Mouse (Mus musculus) heart, postnatal 14 days (tissue): ENCODE results near the gene Btaf1. TPM values are rescaled to one million over a fixed set of nuclear protein-coding genes. Genes with fewer than 3 reads are reported as not detected.

ENCODE experiments used
- total RNA-seq, 2 experiments: library from RNA; stranded (reverse); gene quantifications; 2 replicates each; pipeline ENCODE4 v1.2.3; 2021

Btaf1 gene
- total RNA-seq, 2 experiments from 2014 or later, result 12.9 to 13.4 TPM

Other genes with a start within 250 kb of the Btaf1 start
- 10 to 100 TPM; 91.5 to 98.3 TPM for gene Ppp1r3c, start 189.4 kb upstream of the Btaf1 start, total RNA-seq
- gene Tnks2, start 91.8 kb upstream of the Btaf1 start, total RNA-seq, result 10 to 100 TPM; 89.3 to 92.3 TPM
- gene Fgfbp3, start 6.5 kb upstream of the Btaf1 start, total RNA-seq, result 1 to 10 TPM; 1.9 TPM